Mouse (Mus musculus): Measurements from ENCODE around the gene Ascl2. TPM values are rescaled to one million over a fixed set of nuclear protein-coding genes. Genes with fewer than 3 reads are reported as not detected.

The Ascl2 gene
- polyA plus RNA-seq, 1 experiment from 2014 or later: 6.2 TPM

DNA sequence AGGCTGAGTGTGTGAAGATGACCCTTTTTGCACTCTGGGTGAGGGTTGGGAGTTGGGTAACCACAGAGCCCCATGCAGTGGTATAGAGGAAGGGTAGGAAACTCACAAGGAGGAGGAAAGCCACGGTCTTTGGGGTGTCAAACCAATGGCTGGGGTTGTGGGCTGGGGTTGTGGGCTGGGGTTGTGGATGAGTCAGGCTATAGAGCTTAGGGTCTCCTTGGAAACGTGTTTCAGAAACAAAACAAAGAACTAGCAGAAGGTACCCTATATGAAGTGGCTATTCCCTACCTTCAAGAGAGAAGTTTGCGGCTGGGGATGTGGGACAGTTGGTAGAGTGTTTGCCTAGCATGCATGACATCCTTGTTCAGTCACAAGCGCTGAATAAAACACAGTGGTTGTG, 40.9 kb upstream of the Ascl2 start:
- H3K4me2 ChIP-seq (ENCODE audit: low read depth, low read length): no peak overlapping the region
- H3K4me3 ChIP-seq (replicated peaks; ENCODE audit: low read length): no peak overlapping the region
- ATAC-seq (ENCODE audit: insufficient read depth, low FRiP score): no peak
- H3K4me1 ChIP-seq (ENCODE audit: control insufficient read depth, insufficient read depth, low read length): peaks cover 66% of the 10 kb centered on the region
- H3K27ac ChIP-seq (ENCODE audit: low read length): peak overlapping the region; percentile 94
- no peaks in the 10 kb centered on the region for H3K27me3 ChIP-seq (ENCODE audit: control insufficient read depth, insufficient read depth, low read length)
- no peaks in the 10 kb centered on the region for H3K9me3 ChIP-seq (replicated peaks; ENCODE audit: control insufficient read depth, low read length)
- no peak overlapping the region for H3K9ac ChIP-seq (ENCODE audit: low read length)
- 77% methylated on average over 4 of the region's 4 CpGs for WGBS
- no peaks in the 10 kb centered on the region for H3K36me3 ChIP-seq (ENCODE audit: control insufficient read depth, insufficient read depth, low read length)

- Histone ChIP-seq H3K9me3 (replicated peaks; ENCODE audit: control insufficient read depth, low read length) (no peaks in the 10 kb centered on the region), H3K27ac (ENCODE audit: low read length) (peak overlapping the region; percentile 94), H3K4me3 (replicated peaks; ENCODE audit: low read length) (no peak overlapping the region), H3K9ac (ENCODE audit: low read length) (0 out of 2 replicates have a peak overlapping the region, but pooled peaks have one; percentile 24), H3K36me3 (ENCODE audit: control insufficient read depth, insufficient read depth, low read length) (no peaks in the 10 kb centered on the region), H3K4me1 (ENCODE audit: control insufficient read depth, insufficient read depth, low read length) (peaks cover 59% of the 10 kb centered on the region), H3K4me2 (ENCODE audit: low read depth, low read length) (peak overlapping the region; percentile 31), H3K27me3 (ENCODE audit: control insufficient read depth, insufficient read depth, low read length) (no peaks in the 10 kb centered on the region)
- ATAC-seq (ENCODE audit: insufficient read depth, low FRiP score): peak; percentile 76
- 26% methylated on average over 3 of the region's 4 CpGs for WGBS
These were observed 40.1 kb upstream of the Ascl2 start for GRCm38 (mm10) chr7:143008996-143009665.

DNA sequence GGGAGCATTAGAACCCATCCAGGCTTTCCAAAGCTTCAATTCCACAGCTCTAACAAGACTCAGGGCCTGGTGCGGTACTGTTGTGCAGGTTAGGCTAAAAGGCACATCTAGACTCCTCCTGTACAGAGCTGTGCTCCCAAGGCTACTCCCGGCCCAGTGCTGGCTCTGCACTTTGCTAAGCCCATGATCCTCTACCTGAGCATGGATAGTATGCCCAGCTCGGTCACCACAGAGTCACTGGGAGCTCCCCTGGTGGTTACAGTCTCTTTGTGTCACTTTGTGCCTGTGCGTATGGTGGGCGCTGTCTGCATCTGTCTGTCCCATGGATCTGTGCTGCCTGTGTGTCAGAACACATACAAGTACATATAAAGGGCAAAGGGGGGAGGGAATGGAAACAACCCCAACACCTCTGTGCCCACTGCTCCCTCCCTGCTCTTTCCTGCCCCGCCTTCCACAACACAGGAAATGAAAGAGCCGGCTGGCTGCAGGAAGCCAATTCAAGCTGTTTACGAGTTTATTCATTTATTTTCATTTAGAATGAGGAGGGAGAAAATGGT, 39.4 kb upstream of the Ascl2 start:
- peak overlapping the region; percentile 31 for H3K4me2 ChIP-seq (ENCODE audit: low read depth, low read length)
- H3K4me1 ChIP-seq (ENCODE audit: control insufficient read depth, insufficient read depth, low read length): peaks cover 54% of the 10 kb centered on the region
- peak overlapping the region; percentile 51 for H3K9ac ChIP-seq (ENCODE audit: low read length)

DNA sequence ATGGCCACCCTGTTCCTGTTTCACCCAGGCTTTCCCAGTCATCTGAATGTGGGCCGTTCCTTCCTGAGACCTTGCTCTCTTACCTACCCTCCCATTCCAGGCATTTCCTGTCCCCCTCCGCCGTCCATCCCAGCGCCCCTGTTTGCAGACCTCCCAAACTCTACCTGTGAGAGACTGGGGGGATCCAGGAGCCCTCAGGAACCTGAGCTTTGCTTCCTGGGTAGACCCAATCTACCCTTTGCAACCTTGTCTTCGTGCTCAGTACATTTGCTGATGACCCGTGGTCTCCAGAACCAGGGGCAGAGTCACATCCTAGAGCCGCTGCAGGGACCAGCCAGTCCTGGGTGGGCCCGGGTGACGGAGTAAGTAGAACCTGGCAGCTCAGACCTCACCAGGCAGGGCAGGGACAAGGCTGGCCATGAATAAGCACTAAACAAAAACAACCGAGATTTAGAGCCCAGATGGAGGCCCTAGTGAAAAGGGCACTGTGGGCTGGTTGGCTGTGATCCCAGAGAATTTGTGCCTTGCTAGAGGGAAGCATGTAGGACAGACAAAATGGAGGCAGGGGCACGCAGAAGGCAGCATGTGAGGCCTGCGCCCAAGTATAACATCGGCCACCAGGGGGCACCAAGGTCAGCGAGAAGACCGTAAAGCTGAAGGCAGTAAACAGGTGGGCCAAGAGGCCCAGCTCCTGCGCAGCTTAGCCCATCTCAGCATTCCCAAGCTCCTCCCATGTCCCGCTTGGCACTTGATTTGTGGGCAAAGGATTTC, 38.7 kb upstream of the Ascl2 start:
- Histone ChIP-seq H3K4me2 (ENCODE audit: low read depth, low read length) (peak overlapping the region; percentile 31), H3K4me1 (ENCODE audit: control insufficient read depth, insufficient read depth, low read length) (peaks cover 54% of the 10 kb centered on the region)
- 38% methylated on average over 17 of the region's 17 CpGs for WGBS

More for the DNA sequence above, 39.4 kb upstream of the Ascl2 start:
- no peaks in the 10 kb centered on the region for H3K9me3 ChIP-seq (replicated peaks; ENCODE audit: control insufficient read depth, low read length)
- peak overlapping the region; percentile 94 for H3K27ac ChIP-seq (ENCODE audit: low read length)
- no peaks in the 10 kb centered on the region for H3K36me3 ChIP-seq (ENCODE audit: control insufficient read depth, insufficient read depth, low read length)
- no peaks in the 10 kb centered on the region for H3K27me3 ChIP-seq (ENCODE audit: control insufficient read depth, insufficient read depth, low read length)
- H3K4me3 ChIP-seq (replicated peaks; ENCODE audit: low read length): no peak overlapping the region
- ATAC-seq (ENCODE audit: insufficient read depth, low FRiP score): peak; percentile 45; the same call in 1 of the 2 replicates
- WGBS: 45% methylated on average over 8 of the region's 8 CpGs

GRCm38 (mm10) chr7:143006756-143007598, 37.9 kb upstream of the Ascl2 start:
- Histone ChIP-seq H3K9ac (ENCODE audit: low read length) (peak overlapping the region; percentile 12; the same call in 1 of the 2 replicates), H3K4me2 (ENCODE audit: low read depth, low read length) (no peak overlapping the region)

More for the DNA sequence above, 38.7 kb upstream of the Ascl2 start:
- no peaks in the 10 kb centered on the region for H3K9me3 ChIP-seq (replicated peaks; ENCODE audit: control insufficient read depth, low read length)
- H3K36me3 ChIP-seq (ENCODE audit: control insufficient read depth, insufficient read depth, low read length): no peaks in the 10 kb centered on the region
- H3K27me3 ChIP-seq (ENCODE audit: control insufficient read depth, insufficient read depth, low read length): no peaks in the 10 kb centered on the region
- peak; percentile 71 for ATAC-seq (ENCODE audit: insufficient read depth, low FRiP score)
- peak overlapping the region; percentile 94 for H3K27ac ChIP-seq (ENCODE audit: low read length)
- peak overlapping the region; percentile 62 for H3K9ac ChIP-seq (ENCODE audit: low read length)
- H3K4me3 ChIP-seq (replicated peaks; ENCODE audit: low read length): no peak overlapping the region

DNA sequence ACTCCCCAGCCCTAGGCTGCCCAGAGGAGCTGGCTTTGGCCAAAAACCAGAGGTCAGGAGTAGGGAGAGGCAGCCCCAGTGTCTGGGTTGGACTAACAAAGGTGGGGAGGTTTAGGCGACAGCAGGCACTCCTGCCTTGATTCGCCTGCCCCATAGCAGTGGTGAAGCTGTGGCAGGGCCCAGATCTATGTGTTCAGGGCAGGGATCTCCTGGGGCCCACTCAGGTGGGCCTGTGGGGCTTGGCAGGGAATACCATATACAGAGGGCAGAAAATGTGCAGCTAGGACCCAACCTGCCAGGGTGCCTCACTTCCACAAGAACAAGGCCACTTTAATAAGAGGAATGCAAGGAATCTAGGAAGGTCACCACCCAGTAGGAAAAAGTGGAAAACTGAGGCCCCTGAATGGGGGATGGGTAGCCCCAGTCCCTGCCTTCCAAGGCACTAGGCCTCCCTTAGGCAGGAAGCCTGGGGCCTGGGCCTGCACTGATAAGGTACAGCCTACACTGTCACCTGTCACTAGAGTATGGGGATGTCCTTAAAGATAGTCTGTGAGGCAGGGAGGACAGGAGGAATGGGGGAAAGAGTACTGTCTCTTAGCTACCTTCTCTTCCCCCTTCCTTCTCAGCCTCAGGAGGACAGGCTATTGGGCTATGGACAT, 37.2 kb upstream of the Ascl2 start:
- 70% methylated on average over 2 of the region's 2 CpGs for WGBS
- peaks cover 41% of the 10 kb centered on the region for H3K4me1 ChIP-seq (ENCODE audit: control insufficient read depth, insufficient read depth, low read length)
- no peaks in the 10 kb centered on the region for H3K36me3 ChIP-seq (ENCODE audit: control insufficient read depth, insufficient read depth, low read length)
- H3K27ac ChIP-seq (ENCODE audit: low read length): peak overlapping the region; percentile 26; the same call in 1 of the 2 replicates
- H3K9me3 ChIP-seq (replicated peaks; ENCODE audit: control insufficient read depth, low read length): no peaks in the 10 kb centered on the region
- H3K27me3 ChIP-seq (ENCODE audit: control insufficient read depth, insufficient read depth, low read length): no peaks in the 10 kb centered on the region
- H3K9ac ChIP-seq (ENCODE audit: low read length): peak overlapping the region; percentile 29; the same call in 1 of the 2 replicates
- ATAC-seq (ENCODE audit: insufficient read depth, low FRiP score): 0 out of 2 replicates have a peak, but pooled peaks have one; percentile 22
- H3K4me3 ChIP-seq (replicated peaks; ENCODE audit: low read length): peak overlapping the region; percentile 10; the same call in 1 of the 2 replicates
- no peak overlapping the region for H3K4me2 ChIP-seq (ENCODE audit: low read depth, low read length)

More at GRCm38 (mm10) chr7:143006756-143007598, 37.9 kb upstream of the Ascl2 start:
- H3K4me1 ChIP-seq (ENCODE audit: control insufficient read depth, insufficient read depth, low read length): peaks cover 48% of the 10 kb centered on the region
- no peak overlapping the region for H3K4me3 ChIP-seq (replicated peaks; ENCODE audit: low read length)
- H3K9me3 ChIP-seq (replicated peaks; ENCODE audit: control insufficient read depth, low read length): no peaks in the 10 kb centered on the region
- H3K36me3 ChIP-seq (ENCODE audit: control insufficient read depth, insufficient read depth, low read length): no peaks in the 10 kb centered on the region
- WGBS: 84% methylated on average over 8 of the region's 8 CpGs
- H3K27me3 ChIP-seq (ENCODE audit: control insufficient read depth, insufficient read depth, low read length): no peaks in the 10 kb centered on the region
- no peak overlapping the region for H3K27ac ChIP-seq (ENCODE audit: low read length)
- no peak for ATAC-seq (ENCODE audit: insufficient read depth, low FRiP score)

DNA sequence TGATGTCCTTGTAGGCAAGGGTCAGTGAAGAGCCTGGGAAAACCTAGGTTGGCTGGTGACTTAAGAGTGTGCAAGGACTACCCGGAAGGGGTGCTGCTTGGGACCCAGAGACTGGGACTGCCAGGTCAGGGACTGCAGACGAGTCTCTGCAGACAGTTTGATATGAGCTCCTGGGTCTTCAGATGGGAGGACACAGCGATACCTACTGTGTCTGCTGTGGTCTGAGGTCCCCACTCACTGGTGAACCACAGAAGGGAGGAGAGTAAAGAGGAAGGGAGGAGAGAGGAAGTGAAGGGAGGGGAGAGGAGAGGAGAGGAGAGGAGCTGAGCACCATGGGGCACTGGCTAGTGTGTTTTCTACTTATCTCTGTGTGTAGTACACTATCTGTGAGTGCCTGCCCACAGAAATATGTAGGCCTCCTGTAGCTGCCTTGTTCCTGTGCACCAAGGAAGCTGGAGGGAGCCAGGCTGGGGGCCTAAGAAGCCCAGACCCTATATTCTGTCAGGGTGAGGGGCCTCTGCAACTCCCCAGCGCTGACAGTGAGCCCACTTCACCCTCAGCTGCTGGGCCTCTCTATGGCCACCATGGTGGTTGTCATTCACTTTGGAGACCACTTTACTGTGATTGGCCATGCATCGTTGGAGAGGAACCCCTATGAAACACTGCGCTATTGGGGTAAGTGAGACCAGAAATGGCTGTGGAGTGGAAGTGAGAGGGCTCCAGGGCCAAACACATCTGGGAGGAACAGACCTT, 36.5 kb upstream of the Ascl2 start:
- Histone ChIP-seq H3K36me3 (ENCODE audit: control insufficient read depth, insufficient read depth, low read length) (no peaks in the 10 kb centered on the region), H3K4me3 (replicated peaks; ENCODE audit: low read length) (peak overlapping the region; percentile 10; the same call in 1 of the 2 replicates), H3K9ac (ENCODE audit: low read length) (peak overlapping the region; percentile 29; the same call in 1 of the 2 replicates), H3K9me3 (replicated peaks; ENCODE audit: control insufficient read depth, low read length) (no peaks in the 10 kb centered on the region), H3K4me1 (ENCODE audit: control insufficient read depth, insufficient read depth, low read length) (peaks cover 34% of the 10 kb centered on the region; the same call in 1 of the 2 replicates), H3K27me3 (ENCODE audit: control insufficient read depth, insufficient read depth, low read length) (no peaks in the 10 kb centered on the region), H3K4me2 (ENCODE audit: low read depth, low read length) (no peak overlapping the region), H3K27ac (ENCODE audit: low read length) (peak overlapping the region; percentile 26; the same call in 1 of the 2 replicates)
- WGBS: 84% methylated on average over 6 of the region's 6 CpGs
- no peak for ATAC-seq (ENCODE audit: insufficient read depth, low FRiP score)
